Mouse (Mus musculus) spleen, adult 2 months (tissue): ENCODE data around the gene D10Wsu102e. TPM values are rescaled to one million over a fixed set of nuclear protein-coding genes. Genes with fewer than 3 reads are reported as not detected.

ENCODE experiments used
- DNase-seq, 2 experiments: peaks; one replicate each; pipeline versions ENCODE4 v3.0.0 to v3.0.0-alpha.2; 2012 to 2021; ENCODE audit warnings: low spot score in 2 of 2, low read depth in 1 of 2
- H3K27ac ChIP-seq: fragments of 200-500 bp; 2 replicates; pipeline ENCODE4 v1.5.1; 2012; ENCODE audit warnings: low read length, inconsistent platforms; ENCODE audit not compliant: insufficient read depth
- H3K27me3 ChIP-seq: fragments of 200-500 bp; 2 replicates; pipeline ENCODE4 v1.6.1; 2012; ENCODE audit warnings: mild to moderate bottlenecking, moderate library complexity, low read length, inconsistent platforms; ENCODE audit not compliant: control insufficient read depth, insufficient read depth
- H3K36me3 ChIP-seq: fragments of 200-500 bp; 2 replicates; pipeline ENCODE4 v1.6.1; 2012; ENCODE audit warnings: mild to moderate bottlenecking, low read length, inconsistent platforms; ENCODE audit not compliant: control insufficient read depth, insufficient read depth
- H3K4me1 ChIP-seq: fragments of 200-500 bp; 2 replicates; pipeline ENCODE4 v1.6.1; 2011; ENCODE audit warnings: inconsistent platforms; ENCODE audit not compliant: control insufficient read depth, insufficient read depth, insufficient read length
- H3K4me3 ChIP-seq: fragments of 200-500 bp; 2 replicates; pipeline ENCODE4 v1.5.1; 2011; ENCODE audit warnings: mild to moderate bottlenecking, inconsistent platforms; ENCODE audit not compliant: insufficient read depth, insufficient read length; ENCODE audit errors: extremely low read depth
- CTCF ChIP-seq: fragments of 200-500 bp; IDR thresholded peaks from 2 replicates; pipeline ENCODE4 v1.5.1; 2011; ENCODE audit warnings: mild to moderate bottlenecking, inconsistent platforms; ENCODE audit not compliant: insufficient read depth, insufficient read length, insufficient replicate concordance; ENCODE audit errors: extremely low read depth
- POLR2A ChIP-seq: fragments of 200-500 bp; IDR thresholded peaks from 2 replicates; pipeline ENCODE4 v1.6.1; 2011; ENCODE audit warnings: low read depth, low read length, inconsistent platforms
- WGBS: fragments of 180-500 bp; shearing (Covaris S2); methylation state at CpG from one replicate; pipeline ENCODE4 v1.1.7; 2018; 5-methylcytosine and 5-hydroxymethylcytosine counted together
- polyA plus RNA-seq: library from polyadenylated mRNA; depleted of rRNA; stranded (reverse); fragments of >200 nt; gene quantifications from 2 replicates; pipeline ENCODE4 v1.2.3, GENCODE M21; 2012

Gene D10Wsu102e
- polyA plus RNA-seq, 1 experiment: 0.29 TPM

DNA sequence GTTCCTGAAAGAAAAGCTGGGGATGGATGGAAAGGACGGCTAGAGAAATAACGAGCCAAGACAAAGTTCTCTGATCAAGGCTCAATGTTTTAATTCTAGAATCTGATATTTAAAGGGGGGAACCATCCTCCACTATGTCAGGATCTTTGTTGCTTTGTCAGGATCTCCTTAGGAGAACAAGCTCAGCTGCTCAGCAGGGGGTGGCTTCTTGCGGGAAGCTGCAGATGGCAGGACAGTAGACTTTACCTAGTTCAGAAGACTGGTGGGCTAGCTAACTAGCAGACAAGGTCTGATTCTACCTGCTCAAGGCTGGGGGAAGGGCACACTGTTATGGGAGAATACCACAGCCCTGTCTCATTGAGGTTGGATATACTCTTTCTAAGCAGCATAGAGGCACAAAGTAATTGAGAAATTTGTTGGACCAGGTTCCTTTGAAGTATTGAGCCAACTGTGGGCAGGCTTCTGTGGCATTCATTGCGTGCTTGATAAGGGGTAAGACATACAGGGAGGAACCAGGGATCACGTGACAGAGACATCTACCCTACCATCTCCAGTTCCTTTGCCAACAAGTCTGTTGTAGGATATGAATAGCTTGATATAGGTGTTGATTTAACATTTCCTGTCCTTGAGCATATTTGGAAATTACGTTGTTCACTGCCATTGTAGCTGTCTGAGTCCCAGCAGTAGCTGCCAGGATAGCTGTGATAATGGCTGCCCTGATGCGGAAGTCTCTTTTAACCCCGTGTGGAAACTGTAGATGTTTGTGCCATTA, 17.1 kb downstream of the D10Wsu102e start:
- WGBS: 90% methylated on average over 8 of the region's 8 CpGs
- no peak overlapping the region for H3K4me3 ChIP-seq
- H3K27ac ChIP-seq: no peak overlapping the region
- DNase-seq: no peak
- TF ChIP-seq CTCF (no peak), POLR2A (no peak)
- H3K27me3 ChIP-seq: no peaks in the 10 kb centered on the region
- H3K36me3 ChIP-seq: no peaks in the 10 kb centered on the region
- H3K4me1 ChIP-seq: no peaks in the 10 kb centered on the region

DNA sequence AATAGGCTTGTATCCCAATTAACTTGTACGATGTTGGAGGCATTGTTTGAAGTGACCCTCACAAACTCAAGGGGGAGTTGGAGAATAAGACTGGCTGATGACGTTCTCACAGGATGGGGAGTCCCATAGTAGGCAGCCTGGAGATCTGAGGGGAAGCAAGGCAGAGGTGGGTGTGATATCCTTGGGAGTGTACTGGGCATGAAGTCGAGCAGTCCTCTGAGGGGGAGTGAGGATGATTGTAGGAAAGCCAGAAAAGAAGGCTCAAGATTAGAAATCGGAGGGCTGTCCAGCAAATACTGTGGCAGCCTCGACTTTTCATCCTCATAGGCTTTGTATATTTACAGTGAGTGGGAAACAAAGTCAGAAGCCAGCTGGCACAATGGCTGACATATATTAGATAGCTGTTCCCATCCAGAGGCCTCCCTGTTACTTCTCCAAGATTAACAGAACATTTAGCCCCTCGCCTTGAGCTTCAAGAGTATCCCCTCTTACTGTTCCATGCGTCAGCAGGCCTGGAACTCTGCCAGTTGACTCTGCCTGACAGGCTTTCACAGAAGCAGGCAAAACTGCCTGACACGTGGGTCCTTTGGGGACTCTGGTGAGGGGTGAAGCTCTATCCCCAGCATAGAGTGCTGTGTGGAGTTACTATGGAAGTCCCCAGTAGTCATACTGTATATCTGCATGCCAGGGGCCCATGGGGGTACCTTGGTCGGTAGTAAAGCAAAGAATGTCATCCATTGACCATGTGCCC, 18.2 kb downstream of the D10Wsu102e start:
- H3K4me3 ChIP-seq: no peak overlapping the region
- no peaks in the 10 kb centered on the region for H3K36me3 ChIP-seq
- TF ChIP-seq POLR2A (no peak), CTCF (no peak)
- no peak overlapping the region for H3K27ac ChIP-seq
- H3K27me3 ChIP-seq: no peaks in the 10 kb centered on the region
- WGBS: 83% methylated on average over 9 of the region's 9 CpGs
- no peaks in the 10 kb centered on the region for H3K4me1 ChIP-seq
- DNase-seq: no peak

GRCm38 (mm10) chr10:83380501-83380900, 20.5 kb downstream of the D10Wsu102e start:
- no peak for DNase-seq
- H3K27me3 ChIP-seq: no peaks in the 10 kb centered on the region
- no peak overlapping the region for H3K27ac ChIP-seq
- no peak overlapping the region for H3K4me3 ChIP-seq
- no peaks in the 10 kb centered on the region for H3K4me1 ChIP-seq
- TF ChIP-seq CTCF: no peak
- no peak for TF ChIP-seq POLR2A
- WGBS: 97% methylated on average over 2 of the region's 2 CpGs
- no peaks in the 10 kb centered on the region for H3K36me3 ChIP-seq

DNA sequence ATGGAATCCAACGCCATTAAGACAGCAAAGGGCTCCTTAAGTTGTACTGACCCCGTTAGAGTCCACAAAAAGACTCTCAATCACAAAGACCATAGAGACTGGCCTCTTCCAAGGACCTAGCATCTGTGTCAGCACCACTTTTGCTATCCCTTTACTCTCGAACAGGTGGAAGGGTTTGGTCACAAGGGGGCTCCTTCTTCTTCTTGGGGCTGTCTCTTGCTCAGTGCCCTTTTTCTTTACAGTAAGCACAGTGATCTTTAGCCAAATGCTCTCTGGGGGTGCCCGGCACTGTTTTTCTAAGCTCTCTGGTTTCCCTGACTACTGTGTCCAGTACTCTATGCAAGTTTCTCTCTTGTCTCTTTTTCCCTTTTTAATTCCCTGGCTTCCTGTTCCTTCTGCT, 22.5 kb downstream of the D10Wsu102e start:
- Histone ChIP-seq H3K4me3 (no peak overlapping the region), H3K27me3 (no peaks in the 10 kb centered on the region), H3K36me3 (no peaks in the 10 kb centered on the region), H3K4me1 (no peaks in the 10 kb centered on the region), H3K27ac (no peak overlapping the region)
- 88% methylated on average over 4 of the region's 4 CpGs for WGBS
- TF ChIP-seq CTCF (no peak), POLR2A (no peak)
- DNase-seq: no peak

- no peak for DNase-seq
- Histone ChIP-seq H3K36me3 (no peaks in the 10 kb centered on the region), H3K4me3 (no peak overlapping the region), H3K27me3 (no peaks in the 10 kb centered on the region), H3K4me1 (no peaks in the 10 kb centered on the region), H3K27ac (no peak overlapping the region)
- WGBS: 57% methylated on average over 2 of the region's 2 CpGs
- TF ChIP-seq CTCF (no peak), POLR2A (no peak)
Measured at GRCm38 (mm10) chr10:83382988-83383387, 23.0 kb downstream of the D10Wsu102e start.

DNA sequence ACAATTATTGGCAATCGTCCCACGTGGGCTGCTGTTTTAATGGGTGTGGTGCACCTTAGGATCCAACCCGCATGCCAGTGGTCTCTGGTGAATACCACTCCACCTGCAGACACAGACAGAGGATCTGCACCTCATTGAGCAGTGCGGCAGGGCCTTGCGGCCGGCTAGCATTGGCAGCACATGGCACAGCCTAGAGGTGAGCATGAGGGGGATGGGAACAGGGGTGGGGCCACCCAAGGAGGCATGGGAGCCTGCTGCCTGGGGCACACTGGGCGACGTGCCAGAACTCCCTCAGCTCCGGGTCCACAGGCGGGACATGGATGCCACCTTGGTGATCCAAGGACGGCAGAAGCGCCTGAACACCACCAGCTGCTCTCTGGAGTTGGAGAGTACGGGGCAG, 23.8 kb downstream of the D10Wsu102e start:
- Histone ChIP-seq H3K4me1 (no peaks in the 10 kb centered on the region), H3K36me3 (no peaks in the 10 kb centered on the region), H3K27ac (no peak overlapping the region), H3K4me3 (no peak overlapping the region), H3K27me3 (no peaks in the 10 kb centered on the region)
- WGBS: 82% methylated on average over 13 of the region's 13 CpGs
- no peak for DNase-seq
- TF ChIP-seq POLR2A: no peak
- TF ChIP-seq CTCF: no peak
